Mouse (Mus musculus) stomach, postnatal 0 days (tissue): ENCODE results near the gene Golga4.

Experiments used
- CTCF ChIP-seq: IDR thresholded peaks from 2 replicates; pipeline ENCODE4 v1.5.1; 2016; ENCODE audit warnings: antibody characterized with exemption, low read depth, mild to moderate bottlenecking, moderate library complexity
- EP300 ChIP-seq: optimal IDR thresholded peaks from 2 replicates; pipeline ENCODE3; 2016; ENCODE audit warnings: antibody characterized with exemption

GRCm38 (mm10) chr9:118621691-118622090, 115.6 kb downstream of the Golga4 start:
- TF ChIP-seq CTCF (no peak), EP300 (no peak)
